Mouse (Mus musculus): Measurements from ENCODE around the gene Catsper1.

The Catsper1 gene

GRCm38 (mm10) chr19:5390416-5390815, 54.9 kb downstream of the Catsper1 start:
- intact Hi-C loops (cut with DNase I): no loop called here

- intact Hi-C loops (cut with DNase I): no loop called here
Measured at GRCm38 (mm10) chr19:5392892-5393291, 57.4 kb downstream of the Catsper1 start.

Data from adrenal gland (tissue).